15 mouse cellular contexts compared by ENCODE assay signal in the genomic region with DNA sequence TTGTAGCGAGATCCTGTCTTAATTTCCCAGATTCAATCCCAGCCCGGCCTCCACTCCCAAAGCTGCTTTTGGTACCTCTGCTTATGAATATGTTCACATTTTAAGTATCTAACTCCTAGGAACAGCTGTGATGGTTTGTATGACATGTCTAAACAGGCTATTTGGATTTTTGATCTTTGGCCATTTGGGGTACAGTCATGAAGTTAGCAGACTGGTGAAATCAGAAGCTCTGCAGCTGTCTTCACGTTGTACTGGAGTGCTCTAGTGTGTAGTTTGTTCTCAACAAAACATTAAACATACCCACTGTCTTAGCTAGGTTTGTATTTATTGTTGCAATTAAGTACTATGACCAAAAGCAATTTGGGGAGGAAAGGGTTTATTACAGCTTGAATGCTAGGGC.
"Had no signal": no experiment of that assay in that cellular context is flagged by ENCODE, and none has a peak within 500 bp of the region (broad histone marks: within the 10 kb centered on the region; RNA-seq: fewer than 3 reads in every experiment).

No protein-coding gene starts in this region.

- DNase-seq: kidney, adult 8-10 months; kidney, postnatal 25 days; layer of hippocampus, adult 9-11 months; retina, postnatal 1 day; right cerebral cortex, postnatal 4 days; thymus, adult 18-20 months; thymus, postnatal 25 days had no signal

- H3K4me2 ChIP-seq: hindbrain, embryonic 15.5 days; liver, embryonic 11.5 days; liver, embryonic 15.5 days; midbrain, embryonic 15.5 days; neural tube, embryonic 13.5 days had no signal

- H3K9me3 ChIP-seq: hindbrain, embryonic 15.5 days; limb, embryonic 10.5 days; liver, embryonic 15.5 days; midbrain, embryonic 15.5 days; neural tube, embryonic 13.5 days had no signal

- H3K4me3 ChIP-seq: hindbrain, embryonic 15.5 days; limb, embryonic 10.5 days; liver, embryonic 15.5 days; midbrain, embryonic 15.5 days; neural tube, embryonic 13.5 days had no signal

- H3K36me3 ChIP-seq: hindbrain, embryonic 15.5 days; limb, embryonic 10.5 days; liver, embryonic 15.5 days; midbrain, embryonic 15.5 days; neural tube, embryonic 13.5 days had no signal

- H3K27ac ChIP-seq: hindbrain, embryonic 15.5 days; limb, embryonic 10.5 days; liver, embryonic 15.5 days; macrophage; midbrain, embryonic 15.5 days; neural tube, embryonic 13.5 days had no signal

- H3K9ac ChIP-seq: hindbrain, embryonic 15.5 days; liver, embryonic 15.5 days; midbrain, embryonic 15.5 days; neural tube, embryonic 13.5 days had no signal

- H3K27me3 ChIP-seq: hindbrain, embryonic 15.5 days; liver, embryonic 15.5 days; midbrain, embryonic 15.5 days; neural tube, embryonic 13.5 days had no signal

- ATAC-seq: intestine, embryonic 16.5 days; midbrain, embryonic 15.5 days had no signal
